In the genomic region with DNA sequence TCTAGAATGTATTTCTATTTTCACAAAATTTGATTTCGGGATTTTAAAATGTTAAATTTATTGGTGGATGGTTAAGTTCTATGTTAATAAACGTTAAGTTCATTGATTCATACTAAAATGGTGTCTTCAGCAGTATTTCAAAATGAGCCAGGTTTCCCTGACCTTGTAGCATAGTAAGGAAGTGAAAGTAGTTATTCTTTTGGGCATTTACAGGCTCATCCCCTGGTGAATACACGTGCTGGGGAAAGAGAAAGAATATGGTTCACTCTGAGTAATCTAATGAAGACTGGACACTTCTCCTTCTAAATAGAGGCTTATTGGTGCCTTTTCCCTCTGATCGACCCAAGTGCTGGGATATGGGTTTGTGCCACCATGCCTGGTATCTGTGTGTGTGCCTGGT, we compare ENCODE assay signal across 21 mouse cellular contexts.
"Had no signal": no experiment of that assay in that cellular context is flagged by ENCODE, and none has a peak within 500 bp of the region (broad histone marks: within the 10 kb centered on the region; RNA-seq: fewer than 3 reads in every experiment).

No protein-coding gene starts in this region.

- H3K4me1 ChIP-seq: liver, embryonic 13.5 days; liver, embryonic 15.5 days; lung, embryonic 15.5 days; midbrain, embryonic 13.5 days; midbrain, embryonic 15.5 days; neural tube, embryonic 13.5 days; neural tube, embryonic 15.5 days had no signal

- H3K4me3 ChIP-seq: liver, embryonic 13.5 days; liver, embryonic 15.5 days; lung, embryonic 15.5 days; megakaryocyte, embryonic 14.5 days; midbrain, embryonic 13.5 days; midbrain, embryonic 15.5 days; myocyte; neural tube, embryonic 13.5 days; neural tube, embryonic 15.5 days had no signal

- H3K36me3 ChIP-seq: liver, embryonic 13.5 days; liver, embryonic 15.5 days; lung, embryonic 15.5 days; midbrain, embryonic 13.5 days; midbrain, embryonic 15.5 days; neural tube, embryonic 13.5 days; neural tube, embryonic 15.5 days had no signal

- H3K27me3 ChIP-seq: liver, embryonic 13.5 days; liver, embryonic 15.5 days; lung, embryonic 15.5 days; megakaryocyte, embryonic 14.5 days; midbrain, embryonic 13.5 days; midbrain, embryonic 15.5 days; neural tube, embryonic 13.5 days; neural tube, embryonic 15.5 days had no signal

- H3K9me3 ChIP-seq: liver, embryonic 13.5 days; liver, embryonic 15.5 days; lung, embryonic 15.5 days; megakaryocyte, embryonic 14.5 days; midbrain, embryonic 13.5 days; midbrain, embryonic 15.5 days; neural tube, embryonic 13.5 days; neural tube, embryonic 15.5 days had no signal

- ATAC-seq: liver, postnatal 0 days; lung, postnatal 0 days; midbrain, embryonic 13.5 days; midbrain, embryonic 15.5 days had no signal

- DNase-seq: liver, embryonic 13.5 days; liver, postnatal 0 days; lung, adult 2 months; lung, postnatal 14 days; retina, postnatal 1 day; right cerebral cortex, adult 18-20 months; right cerebral cortex, postnatal 25 days; right cerebral cortex, postnatal 4 days; spleen, adult 18-20 months; thymus, adult 18-20 months; thymus, postnatal 14 days; thymus, postnatal 36 days had no signal
